Mouse (Mus musculus) ES-Bruce4 (cell line): ENCODE results near the gene Prdm16.

ENCODE experiments used
- CTCF ChIP-seq: IDR thresholded peaks from one replicate; pipeline ENCODE4 v1.8.1; 2011; ENCODE audit warnings: low read depth, low read length
- EP300 ChIP-seq: IDR thresholded peaks from 2 replicates; pipeline ENCODE4 v1.6.1; 2011; ENCODE audit warnings: low read depth, low read length; ENCODE audit not compliant: insufficient read depth
- POLR2A ChIP-seq: IDR thresholded peaks from one replicate; pipeline ENCODE4 v1.8.1; 2011; ENCODE audit warnings: low read length; ENCODE audit not compliant: insufficient read depth

DNA sequence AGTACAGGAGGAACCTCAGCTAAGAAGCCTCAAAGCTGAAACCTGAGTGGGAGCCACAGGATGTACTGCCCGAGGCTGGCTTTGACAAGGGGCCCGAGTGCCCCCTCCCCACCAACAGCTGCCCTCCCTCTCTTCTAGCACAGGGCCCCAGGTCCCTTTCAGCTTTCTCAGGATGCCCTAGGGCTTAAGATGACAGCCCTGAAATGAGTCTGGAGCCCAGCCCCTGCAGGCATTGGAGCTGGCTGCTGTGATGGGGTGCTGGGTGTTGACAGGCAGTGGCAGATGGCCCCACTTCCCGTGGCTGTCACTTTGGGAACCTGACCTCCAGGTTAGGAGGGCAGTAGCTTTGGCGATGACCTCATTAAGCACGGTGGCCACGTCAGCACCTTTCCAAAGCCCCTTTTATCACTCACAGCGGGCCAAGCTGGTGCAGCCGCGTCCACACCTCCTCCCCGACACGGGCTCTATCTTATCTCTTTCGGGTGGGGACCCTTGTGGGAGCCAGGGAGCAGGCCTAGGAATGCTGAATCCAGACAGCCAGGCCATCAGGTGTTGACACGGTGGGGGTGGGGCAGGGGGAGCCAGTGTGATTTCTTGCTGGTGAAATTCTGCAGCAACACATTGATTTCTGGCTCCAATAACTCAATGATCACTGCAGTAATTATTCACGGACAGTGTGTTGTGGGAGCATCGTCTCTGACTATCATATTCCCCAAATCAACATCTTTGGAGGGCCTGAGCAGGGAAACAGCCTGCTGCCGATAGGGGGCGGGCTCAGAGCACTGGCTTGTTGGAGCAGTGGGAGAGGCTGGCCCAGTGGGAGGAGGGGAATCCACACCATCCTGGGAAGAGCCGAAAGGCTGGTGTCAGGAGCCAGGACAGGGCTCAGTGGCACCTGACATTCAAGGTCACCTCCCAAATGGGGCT is 243.2 kb downstream of the Prdm16 start:
- TF ChIP-seq CTCF, result peak; percentile 69
- no peak for TF ChIP-seq POLR2A
- no peak for TF ChIP-seq EP300
